Mouse (Mus musculus): ENCODE data around the gene Il2rg.

Gene Il2rg

DNA sequence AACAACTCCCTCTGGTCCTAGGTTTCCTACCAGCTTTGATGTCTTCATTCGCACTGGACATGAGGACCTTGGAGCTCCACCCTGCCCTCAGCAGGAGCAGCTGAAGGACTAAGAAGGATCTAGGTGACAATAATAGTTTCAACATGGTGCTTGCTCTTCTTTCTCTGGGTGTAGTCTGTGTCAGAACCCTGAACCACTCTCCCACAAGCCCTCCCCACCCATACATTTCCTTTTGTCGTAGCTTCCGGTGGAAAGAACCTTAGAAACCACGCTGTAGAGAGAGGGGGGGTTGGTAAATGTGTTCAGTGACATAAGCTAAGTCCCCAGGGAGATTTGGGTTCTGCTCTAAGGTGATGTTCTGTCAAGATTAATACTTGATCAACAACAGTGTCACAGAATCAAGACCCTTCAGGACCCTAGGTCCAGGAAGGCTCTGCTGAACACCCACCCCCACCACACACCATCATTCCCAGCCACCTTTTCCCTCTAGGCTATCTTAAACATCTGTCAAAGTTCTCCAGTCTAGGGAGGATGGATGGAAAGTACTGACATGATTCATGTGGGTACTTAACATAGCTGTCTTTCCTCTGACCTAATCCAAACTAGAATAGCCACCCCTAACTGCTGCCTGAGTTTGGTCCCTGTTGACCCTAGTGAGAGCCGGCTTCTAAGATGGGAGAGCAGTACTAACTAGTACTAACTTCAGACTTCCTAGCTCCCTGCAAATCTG, at the start of gene Il2rg:
Gene Il2rg (minus strand): TSS at position 231 of the 730 bp plus-strand sequence.
- DNase-seq (ENCODE audit: low spot score), result no peak

DNA sequence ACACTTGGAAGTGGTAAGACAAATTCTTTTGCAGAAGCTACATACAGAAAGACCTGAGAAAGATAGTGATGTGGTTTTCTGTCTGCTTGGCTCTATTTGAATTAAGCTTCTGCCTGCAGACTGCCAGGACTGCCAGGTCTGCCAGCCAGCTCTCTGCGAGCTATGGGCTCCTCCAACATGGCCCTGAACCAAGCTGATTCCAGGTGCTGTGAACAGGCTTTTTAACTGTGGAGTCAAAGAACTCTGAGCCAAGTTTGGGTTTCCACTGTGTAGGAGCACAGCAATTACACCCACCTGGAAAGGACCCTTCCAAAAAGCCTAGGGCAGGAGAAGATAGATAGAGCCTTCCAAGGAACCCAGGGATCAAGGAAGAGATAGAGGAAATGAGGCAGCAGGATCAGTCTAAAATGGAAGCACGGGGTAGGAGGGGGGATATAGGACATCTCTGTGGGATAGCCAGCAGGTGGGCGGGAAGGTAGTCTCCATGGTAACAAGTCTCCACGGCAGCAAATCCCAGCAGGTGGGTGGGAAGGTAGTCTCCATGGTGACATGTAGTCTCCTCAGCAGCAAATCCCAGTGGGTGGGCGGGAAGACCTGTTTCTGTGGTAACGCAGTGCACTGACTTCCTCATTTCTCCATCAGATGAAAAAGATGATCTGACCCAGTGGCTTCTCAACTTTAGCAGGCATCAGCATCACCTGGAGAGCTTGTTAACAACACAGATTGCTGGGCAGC, 45.7 kb upstream of the Il2rg start:
- DNase-seq (ENCODE audit: low spot score), result no peak

DNA sequence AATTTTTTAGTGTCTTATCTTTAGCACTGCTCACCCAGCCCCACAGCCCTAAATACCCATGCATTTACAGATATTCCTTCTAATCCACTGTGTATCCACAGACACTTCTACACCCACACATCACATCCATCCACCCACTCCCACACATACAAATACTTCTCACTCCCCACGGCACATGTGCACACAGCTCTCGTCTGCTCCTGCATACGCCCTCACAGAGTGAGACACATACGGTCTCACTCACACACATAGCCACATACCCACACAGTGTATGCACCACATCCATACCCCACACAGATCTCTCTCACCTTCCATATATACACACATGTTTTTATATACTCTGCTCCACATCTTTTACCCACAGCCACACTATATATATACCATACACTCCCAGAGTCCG, 41.2 kb upstream of the Il2rg start:
- no peak for DNase-seq (ENCODE audit: low spot score)

DNA sequence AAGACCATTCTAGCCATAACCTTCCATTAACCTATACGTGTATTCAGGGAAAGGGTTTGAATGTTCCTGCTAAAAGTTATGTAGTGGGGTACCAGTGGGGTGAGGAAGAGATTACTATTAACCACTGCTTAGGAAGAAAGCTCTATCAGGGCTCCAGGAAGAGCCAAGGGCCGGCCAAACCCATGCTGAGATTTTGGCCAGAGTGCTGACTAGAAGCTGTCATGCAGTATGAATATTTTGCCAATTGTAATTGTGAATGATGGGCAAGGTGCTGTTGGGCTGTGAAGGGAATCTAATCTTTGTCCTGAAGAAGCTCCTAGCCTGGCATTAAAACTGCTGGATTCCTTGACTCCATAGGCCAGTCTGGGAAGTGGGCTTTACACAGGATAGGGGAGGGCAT, 36.6 kb upstream of the Il2rg start:
- DNase-seq (ENCODE audit: low spot score), result no peak

DNA sequence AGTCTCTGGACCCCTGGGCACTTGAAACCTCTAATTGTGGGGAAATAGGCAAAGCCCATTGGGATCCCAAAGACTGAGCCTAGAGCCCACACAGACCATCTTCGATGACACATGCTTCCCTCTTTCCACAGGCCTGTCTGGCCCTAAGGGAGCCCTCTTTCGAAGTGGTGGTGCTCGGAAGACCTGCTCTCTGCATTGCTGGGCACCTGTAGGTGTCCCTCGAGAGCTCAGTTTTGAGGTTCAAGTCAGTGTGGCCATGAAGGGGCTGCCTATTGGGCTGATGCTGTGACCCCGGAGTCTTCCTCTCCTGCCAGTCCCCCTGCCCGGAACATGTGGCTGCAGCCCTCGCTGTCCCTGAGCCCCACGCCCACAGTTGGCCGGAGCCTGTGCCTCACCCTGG, 33.6 kb upstream of the Il2rg start:
- no peak for DNase-seq (ENCODE audit: low spot score)

DNA sequence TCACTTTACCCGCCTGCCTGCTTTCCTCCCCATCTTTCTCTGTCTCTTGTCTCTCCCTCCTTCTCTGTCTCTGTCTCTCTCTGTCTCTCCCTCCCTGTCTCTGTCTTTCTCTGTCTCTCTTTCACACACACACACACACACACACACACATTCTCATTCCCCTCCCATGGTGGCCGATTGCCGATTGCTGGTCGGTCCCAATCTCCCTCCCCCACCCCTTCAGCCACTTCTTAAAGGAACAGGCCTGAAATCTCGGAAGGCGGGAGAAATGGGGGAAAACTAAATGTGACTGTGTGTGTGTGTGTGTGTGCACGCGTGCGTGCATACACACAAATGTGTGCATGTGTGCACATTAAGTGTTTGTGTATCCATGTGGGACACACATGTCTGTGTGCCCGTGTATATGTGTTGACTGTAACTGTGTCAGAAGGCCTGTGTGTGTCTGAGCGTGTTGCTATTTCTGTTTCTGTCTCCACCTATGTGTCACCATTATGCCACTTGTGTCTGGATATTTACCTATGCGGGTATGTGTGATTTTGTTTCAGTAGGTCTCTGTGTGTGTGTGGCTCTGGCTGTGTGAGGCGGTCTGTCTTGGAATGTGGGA, 32.5 kb upstream of the Il2rg start:
- DNase-seq (ENCODE audit: low spot score), result no peak

DNA sequence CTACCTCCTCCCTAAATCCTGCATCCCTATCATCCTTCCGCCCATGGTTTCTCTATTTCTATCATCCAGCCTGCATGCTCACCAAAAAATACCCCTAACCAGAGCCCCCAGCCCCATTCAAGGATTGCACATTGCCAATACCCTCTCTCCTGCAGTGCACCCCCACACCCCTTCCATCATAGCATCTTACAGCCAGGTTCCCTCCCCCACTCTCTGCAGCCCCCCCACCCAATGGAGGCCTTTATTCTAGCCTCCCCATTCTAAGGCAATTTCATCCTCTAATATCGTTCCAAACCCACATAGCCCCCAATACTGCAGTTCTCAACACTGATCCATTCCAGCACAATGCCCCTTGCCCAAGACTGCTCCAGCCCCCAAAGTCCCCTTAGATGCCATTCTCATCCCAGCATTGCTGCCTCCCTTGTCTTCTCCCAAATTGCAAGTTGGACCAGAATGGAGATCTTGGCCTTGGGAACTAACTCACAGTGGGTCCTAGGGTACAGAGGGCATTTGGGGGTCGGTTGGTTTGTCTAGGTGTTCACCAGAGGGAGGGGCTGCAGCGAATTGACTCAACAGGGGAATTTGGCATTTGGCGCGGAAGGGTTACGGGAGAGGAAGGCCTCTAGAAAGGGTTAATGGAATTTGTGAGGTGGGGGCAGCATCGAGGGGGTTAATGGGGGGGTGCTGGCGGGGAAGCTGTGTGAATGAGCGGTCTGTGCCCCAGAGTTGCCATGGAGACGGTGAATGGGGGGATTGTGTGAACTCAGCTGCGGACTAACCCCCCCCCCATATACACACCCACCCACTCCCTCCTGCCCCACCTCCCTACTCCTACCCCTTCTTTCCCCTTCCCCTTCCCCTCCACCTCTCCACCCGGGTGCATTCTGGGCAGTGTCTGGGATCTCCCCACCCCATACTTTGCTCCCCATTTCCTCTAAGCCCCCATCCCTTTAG, 31.7 kb upstream of the Il2rg start:
- DNase-seq (ENCODE audit: low spot score), result no peak

DNA sequence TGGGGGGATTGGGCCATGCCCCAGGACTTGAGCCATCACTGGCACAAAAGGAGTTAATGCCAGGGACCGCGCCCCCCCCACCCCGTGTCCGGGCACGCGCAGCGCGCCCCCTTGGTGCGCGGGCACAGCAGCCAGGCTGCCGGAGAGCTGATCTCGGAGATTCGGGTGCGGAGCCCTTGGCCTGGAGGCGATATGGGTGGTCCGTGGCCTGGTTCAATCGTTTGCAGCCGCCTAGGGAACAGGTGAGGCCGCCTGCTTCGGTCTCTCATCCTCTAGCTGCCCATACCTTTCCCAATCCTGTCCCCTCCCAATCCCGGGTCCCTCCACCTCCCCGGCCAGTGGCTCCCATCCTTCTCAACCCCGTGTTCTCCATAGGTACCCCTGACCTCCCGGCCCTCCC, 31.0 kb upstream of the Il2rg start, which contains the start of gene Nlgn3:
Gene Nlgn3 (plus strand): TSS at position 114 of the 400 bp plus-strand sequence.
- no peak for DNase-seq (ENCODE audit: low spot score)

DNA sequence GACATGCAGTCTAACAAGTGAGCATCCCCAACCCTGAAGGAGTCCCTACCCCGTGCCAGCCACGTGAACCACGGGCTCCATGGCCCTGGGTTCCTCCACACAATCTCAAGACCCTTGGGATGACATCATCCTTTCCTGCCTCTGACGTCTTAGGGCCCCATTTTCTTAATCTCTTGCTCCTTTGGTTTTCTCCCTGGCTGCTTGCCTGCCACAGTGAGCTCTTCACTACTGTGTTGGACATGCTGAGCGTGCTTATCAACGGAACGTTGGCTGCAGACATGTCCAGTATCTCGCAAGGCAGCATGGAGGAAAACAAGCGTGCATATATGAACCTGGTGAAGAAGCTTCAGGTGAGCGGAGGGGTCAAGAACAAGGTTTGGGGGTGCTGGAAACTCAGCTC, 22.1 kb upstream of the Il2rg start:
- no peak for DNase-seq (ENCODE audit: low spot score)

DNA sequence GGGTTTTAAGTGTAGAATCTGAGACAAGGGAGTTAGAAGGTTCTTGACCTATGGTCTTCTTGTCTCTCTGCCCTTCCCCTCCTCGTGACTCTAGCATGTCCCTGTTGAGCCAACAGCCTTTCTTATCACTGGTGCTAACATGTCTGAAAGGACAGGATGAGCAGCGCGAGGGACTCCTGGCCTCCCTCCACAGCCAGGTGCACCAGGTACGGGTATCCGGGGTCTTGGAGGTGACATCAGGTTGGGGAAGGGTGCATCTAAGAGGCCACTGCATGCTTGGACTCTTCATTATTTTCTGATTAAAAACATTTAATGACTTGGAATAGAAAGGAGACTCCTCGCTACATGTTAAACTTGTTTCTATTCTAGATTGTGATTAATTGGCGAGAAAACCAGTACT, 21.0 kb upstream of the Il2rg start:
- no peak for DNase-seq (ENCODE audit: low spot score)

DNA sequence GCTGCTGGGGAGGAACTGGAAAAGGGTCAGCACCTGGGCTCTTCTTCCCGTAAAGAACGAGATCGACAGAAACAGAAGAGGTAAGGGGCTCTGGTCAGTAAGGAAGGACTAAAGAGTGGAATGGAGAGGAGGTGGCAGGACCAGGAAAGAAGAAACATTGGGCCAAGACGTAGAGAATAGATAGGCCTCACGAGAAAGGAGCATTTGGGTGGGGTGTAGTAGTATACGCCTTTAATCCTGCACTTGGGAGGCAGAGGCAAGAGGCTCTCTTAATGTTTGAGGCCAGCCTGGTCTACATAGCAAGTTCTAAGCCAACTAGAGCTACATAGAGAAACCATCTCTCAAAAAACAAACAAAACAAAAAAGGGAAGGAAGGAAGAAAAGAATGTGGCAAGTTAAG, 20.4 kb upstream of the Il2rg start:
- no peak for DNase-seq (ENCODE audit: low spot score)

DNA sequence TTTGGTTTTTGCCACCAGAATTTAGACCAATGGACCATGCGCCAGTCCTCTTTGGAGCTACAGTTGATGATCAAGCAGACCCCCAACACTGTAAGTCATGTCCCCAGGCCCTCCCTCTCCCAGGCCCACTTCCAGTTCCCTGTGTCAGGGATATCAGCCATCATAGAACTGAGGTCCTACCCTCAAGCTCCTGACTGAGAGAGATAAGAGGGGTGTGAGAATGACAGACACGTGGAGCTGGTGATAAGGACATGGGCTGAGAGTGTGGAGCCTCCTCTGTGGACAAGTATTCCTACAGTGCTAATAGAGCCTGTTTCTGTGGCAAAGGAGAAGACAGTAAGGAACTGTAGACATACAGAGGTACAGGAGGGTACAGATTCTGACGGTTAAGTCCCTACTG, 19.5 kb upstream of the Il2rg start:
- no peak for DNase-seq (ENCODE audit: low spot score)

DNA sequence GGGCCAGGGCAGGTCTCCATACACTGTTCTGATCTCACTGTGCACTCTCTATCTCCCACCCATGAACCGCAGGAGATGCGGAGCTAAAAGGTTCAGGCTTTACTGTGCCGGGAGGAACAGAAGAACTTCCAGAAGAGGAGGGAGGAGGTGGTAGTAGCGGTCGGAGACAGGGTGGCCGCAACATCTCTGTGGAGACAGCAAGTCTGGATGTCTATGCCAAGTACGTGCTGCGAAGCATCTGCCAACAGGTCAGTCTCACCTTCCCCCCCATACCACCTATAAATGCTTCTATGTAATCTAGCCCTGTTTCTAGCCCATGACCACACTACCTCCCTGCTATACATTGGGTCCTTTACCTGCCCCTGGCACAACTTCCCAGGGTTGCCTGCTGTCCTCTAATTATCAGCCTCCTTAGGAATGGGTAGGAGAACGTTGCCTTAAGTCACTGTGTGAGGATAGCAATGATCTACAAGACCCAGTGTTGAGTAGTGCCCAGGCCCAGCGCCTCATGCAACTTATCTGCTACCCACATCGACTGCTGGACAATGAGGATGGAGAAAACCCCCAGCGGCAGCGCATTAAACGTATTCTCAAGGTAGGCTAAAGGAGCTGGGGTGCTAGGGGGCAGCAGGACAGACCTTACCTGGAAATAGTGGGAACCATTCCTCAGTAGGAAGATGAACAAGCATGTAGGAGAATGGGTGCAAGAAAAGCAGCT, 18.1 kb upstream of the Il2rg start:
- no peak for DNase-seq (ENCODE audit: low spot score)

DNA sequence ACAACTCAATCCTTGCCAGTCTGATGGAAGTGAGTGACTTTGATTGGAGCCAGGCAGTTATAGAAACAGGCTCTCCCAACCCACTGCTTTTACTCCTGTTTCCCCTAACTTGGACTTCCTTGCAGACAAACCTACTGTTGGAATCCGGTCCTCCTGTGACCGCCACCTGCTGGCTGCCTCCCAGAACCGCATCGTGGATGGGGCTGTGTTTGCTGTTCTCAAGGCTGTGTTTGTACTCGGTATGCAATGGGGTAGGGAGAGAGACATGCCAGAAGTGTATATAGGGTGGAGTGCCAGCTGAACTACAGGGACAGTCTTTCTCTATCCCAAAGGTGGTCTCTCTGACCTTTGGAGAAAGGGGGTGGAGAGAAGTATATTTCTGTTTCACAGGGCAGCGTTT, 17.5 kb upstream of the Il2rg start:
- peak; percentile 66 for DNase-seq (ENCODE audit: low spot score)

DNA sequence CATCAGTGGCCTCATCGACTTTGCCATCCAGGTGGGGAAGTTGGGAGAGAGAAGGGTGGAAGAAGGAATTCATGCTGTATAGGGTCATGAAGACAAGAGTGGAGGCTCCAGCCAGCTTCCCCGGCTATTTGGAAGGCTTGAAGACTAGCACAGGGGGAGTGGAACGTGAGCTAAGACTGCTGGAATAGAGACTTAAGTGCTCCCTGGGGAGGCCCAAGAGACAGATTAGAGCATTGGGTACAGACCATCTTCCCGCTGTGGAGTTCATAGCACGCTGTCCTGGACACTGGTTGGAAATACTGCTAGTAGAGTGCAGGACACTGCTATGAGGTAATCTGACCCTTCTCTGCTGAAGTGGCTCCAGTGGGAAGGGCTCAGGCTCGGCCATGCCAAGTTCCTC, 14.8 kb upstream of the Il2rg start:
- DNase-seq (ENCODE audit: low spot score), result no peak

DNA sequence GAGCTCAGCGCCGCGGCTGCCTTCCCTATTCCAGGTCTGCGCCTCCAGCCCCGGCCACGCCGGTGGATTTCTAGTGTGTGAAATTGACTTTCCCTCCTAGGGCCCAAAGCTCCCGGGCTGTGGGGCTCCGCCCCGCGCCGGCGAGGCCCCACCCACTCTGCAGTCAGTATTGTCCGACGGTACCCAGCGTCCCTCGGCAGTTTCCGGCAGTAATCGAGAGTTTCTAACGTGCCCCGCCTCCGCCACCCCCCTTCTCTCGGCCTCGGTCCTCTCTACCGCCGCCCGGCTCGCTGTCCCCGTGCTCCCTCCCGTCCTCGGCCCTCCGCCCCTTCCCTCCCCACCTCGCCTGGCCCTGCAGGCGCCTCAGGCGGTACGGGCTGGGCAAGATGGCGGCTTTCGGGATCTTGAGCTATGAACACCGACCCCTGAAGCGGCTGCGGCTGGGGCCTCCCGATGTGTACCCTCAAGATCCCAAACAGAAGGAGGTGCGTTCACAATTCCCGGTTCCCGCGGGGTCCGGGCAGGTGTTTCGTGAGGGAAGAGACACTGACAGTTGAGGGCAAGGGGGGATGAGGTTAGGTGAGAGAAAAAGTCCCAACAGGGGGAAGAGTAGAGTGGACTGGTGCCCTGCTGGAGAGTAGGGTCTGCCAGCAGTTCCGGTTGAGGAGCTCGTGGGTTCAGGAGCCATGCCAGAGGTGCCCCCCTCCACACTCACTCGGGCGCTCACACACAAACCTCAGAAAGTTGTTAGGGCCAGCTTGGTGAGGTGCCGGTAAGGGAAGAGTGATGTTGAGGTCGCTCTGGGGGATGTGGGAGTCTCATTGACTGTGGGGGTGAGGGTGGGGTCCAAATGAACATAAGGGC, 6.1 kb upstream of the Il2rg start, which contains the start of gene Med12:
Gene Med12 (plus strand): TSS at position 156 of the 864 bp plus-strand sequence.
- DNase-seq (ENCODE audit: low spot score), result peak; percentile 88

DNA sequence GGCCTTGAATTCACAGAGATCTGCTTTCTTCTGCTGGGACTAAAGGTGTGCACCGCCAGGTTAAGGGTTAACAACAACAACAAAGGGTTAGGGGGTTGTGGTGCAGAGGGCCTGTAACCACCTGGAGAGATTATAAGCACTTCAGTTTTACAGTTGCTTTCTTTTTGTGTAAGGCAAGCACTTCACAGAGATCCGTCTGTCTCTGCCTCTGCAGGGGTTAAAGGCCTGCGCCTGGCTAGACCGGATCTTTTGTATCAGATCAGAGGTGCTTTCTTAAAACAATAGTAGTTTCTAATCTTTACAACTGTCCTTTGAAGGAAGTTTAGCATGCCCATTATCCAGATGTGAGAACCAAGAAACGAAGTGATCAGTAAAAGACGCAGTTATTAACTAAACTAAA, 5.4 kb upstream of the Il2rg start:
- no peak for DNase-seq (ENCODE audit: low spot score)

DNA sequence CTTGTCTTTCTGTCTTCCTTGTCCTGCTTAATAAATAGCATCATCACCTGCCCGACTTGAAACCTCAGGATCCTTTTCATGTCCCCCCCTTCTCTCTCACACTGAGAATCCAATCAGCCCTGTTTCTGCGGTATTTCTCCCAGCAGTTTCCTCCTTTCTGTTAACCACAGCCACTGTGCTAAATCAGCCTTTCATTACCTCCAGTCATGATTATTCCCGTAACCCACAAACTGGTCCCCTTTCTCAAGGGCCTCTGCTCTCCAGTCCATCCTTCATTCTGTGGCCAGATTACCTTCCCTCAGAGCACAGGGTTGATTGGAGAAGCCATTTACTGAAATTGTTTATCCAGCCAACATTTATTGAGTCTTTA, 685 bp upstream of the Il2rg start, which contains the start of gene Gm20489:
Gene Gm20489 (minus strand): TSS at position 269 of the 370 bp plus-strand sequence.
- DNase-seq (ENCODE audit: low spot score), result no peak

DNA sequence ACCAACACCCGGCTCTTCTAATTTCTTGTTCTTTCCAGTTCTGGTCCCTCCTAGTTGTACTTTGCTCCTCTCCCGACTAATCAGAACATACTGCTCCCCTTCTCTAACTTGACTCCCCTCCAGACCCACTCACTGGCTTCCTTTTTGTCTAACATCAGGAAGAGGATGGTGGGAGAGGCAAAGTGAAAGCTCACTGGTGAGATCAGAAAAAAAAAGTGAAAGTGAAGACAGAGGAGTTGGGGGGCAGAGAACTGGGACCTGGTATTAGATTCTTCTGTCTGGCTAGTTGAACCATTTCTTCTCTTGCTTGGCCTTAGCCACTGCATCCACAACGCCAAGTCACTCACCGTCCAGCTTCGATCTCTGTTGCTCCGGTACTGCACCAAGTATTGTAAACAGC, 1.4 kb downstream of the Il2rg start:
- no peak for DNase-seq (ENCODE audit: low spot score)

DNA sequence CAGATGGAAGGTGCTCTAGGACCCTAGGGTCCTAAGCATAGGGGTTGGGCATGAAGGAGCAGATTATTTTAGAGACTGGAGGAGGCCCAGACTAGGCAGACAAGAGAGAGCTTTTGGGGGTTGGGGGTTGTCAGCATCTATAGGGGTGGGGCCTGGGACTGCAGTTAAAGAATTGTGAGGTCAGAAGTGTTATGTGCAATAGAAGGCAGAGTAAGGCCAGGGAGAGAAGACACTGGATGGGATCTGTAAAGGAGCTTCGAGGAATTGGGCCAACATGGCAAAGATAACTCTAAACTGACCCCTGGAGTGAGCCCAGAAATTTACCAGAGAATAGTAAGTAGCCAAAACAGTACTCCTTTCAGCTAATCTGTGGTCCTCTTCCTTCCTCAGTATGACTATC, 4.2 kb downstream of the Il2rg start, which contains the start of gene Gm614:
Gene Gm614 (minus strand): TSS at position 101 of the 400 bp plus-strand sequence.
- DNase-seq (ENCODE audit: low spot score), result no peak

Data from ovary, postnatal 36 days (tissue).